Mouse (Mus musculus) MN1 (cell line): ENCODE data around the gene Tmc5.

ENCODE experiments used
- DNase-seq: peaks from one replicate; pipeline ENCODE4 v3.0.0-alpha.2; 2016; ENCODE audit warnings: low spot score

Tmc5 gene

DNA sequence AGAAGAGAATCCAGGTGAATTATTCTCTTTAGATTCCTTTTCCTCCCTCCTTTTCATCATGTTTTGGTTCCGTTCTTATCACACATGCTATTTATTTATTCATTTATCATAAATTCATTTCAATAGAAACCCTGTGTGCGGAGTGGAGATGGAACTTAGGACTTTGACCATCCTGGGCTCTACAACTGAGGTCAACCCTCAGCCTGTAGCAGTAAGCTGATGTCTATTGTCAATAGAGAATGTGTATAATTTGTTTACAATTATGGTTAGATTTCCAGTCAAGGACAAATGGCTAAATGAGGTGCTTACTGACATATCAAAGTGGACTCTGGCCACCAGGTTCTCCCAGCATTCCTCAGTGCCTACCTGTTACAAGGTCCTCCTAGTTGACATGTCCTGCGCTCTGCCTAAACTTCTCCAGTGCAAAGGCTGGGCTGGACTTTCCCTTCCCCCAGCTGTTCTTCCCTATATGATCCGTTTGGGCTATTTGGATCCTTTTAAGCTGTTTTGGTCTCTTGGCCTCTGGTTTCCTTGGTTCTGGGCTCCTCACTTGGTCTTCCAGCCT lies 14.2 kb downstream of the Tmc5 start:
- DNase-seq: no peak

DNA sequence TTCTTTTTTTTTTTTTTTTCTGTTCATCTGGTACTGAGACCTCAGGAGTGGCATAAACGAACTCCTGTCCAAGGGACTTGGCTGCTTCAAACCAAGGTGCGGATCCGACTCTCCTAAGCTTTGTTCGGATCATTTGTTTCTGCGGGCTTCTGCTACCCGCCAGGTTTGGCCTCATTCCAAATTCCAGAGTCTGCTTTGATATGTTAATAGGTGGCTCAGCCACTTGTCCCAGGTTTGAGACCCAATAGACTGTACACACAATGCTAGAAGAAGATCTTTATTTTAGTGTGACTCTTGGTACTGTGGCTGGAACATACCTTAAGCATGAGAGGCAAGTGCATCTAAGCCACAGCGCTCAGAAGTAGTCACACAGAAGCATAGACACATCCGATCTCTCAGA lies 14.8 kb downstream of the Tmc5 start:
- no peak for DNase-seq

DNA sequence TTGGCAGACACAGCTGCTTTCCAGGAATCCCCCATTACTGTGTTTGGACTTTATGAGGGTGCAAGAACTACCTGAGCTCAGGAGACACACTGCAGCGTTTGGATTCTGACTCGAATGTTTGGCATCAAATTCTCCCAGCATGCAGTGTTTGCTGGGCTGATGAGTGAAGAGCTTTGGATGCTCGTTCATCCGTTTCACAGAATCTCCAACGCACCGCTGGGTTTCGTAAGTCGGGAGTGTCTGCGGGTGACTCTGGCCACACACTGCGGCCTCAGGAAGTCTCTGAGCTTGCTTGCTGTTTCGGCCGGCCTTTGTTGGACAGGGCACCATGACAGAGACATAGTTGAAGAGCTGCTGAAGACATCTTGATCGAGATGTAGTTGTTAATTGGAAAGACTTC lies 17.0 kb downstream of the Tmc5 start:
- no peak for DNase-seq

DNA sequence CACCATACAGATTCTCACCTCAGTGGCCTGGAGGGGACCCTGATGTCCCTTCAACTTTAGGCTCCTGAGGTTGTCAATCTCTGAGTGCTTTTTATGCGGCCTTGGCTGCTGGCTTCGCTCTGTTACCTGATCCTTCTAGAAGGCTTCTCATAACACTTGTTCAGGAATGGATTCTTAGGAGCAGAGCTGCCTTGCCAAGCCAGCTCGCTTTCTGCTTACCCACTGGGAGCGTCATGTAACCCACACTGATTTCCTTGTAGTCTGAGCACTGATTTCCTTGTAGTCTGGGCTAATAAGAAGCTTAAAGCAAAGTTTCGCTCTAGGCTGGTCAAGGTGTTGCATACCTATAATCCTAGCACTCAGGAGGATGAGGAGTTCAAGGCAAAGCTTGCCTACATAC lies 21.0 kb downstream of the Tmc5 start:
- no peak for DNase-seq

DNA sequence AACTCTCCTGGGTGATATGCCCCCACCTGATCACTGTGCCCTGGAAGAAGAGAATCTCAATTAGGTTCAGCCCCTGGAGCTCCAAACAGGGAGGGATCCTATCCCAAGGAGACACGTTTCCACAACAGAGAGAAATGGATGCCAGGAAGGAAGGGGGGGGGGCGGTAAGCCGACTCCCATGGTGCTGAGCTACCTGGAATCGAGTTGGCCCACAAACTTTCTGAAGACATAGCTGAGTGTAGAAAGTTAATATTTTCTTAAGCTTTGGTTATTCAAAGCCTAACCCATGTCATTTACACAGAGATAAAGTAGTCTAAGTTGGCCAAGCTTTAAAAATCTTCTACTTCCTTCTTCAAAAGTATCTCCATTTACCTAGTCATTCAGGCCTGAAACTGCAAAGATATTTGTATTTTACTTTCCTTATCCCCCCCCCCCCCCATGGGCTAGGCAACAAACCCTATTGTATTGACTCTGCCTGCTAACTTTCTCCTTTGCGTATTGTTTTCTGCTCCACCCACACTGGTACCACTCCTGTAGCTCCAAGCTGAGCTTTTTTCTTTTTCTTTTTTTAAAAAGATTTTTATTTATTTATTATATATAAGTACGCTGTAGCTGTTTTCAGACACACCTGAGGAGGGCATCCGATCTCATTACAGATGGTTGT lies 23.3 kb downstream of the Tmc5 start:
- DNase-seq: no peak

DNA sequence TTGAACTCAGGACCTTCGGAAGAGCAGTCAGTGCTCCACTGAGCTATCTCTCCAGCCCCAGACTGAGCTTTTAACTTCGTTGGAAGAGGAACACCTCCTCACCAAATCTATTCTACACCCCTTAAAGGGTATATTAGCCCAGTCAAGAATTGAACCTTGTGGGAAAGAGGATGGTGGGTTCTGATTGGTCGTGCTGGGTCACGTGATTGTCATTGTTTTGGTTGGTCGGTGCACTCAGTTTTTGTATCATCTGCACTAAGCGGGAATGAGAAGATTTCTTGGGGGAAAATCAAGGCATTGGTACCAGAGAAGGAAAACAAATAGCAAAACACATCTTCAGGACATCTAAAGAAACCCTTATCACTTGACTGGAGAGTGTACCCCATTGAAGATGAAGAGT lies 24.0 kb downstream of the Tmc5 start:
- no peak for DNase-seq

DNA sequence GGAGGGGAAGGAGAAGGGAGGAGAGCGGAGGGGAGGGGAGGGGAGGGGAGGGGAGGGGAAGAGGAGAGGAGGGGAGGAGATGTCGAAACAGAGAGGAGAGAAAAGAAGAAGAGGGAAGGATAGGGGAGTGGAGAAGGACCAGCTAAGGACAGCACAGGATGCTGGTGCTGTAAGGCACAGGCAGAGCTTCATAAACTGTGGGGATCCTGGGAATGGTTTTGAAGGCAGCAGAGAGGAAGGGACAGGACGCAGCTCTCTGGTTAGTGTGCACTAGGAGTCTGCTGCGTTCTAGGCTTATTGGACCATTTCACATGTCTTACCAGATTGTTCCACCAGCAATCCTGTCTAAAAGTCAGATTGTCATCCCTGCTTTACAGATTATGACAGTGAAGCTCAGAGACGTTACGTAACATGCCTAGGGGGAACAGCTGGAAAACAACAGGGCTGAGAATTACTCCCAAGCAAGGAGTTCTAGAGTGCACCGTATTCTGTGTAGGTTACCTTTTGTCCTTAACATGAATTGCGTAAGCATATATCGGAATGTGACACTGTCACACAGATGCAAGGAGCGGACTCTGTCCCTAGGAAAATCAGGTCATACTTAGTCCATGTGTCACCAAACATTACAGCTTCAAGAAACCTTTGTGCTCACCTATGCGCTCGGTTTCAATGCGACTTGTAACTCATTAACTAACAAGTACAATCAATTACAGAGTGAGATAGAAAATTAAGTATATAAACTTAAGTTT lies 30.6 kb downstream of the Tmc5 start:
- no peak for DNase-seq

DNA sequence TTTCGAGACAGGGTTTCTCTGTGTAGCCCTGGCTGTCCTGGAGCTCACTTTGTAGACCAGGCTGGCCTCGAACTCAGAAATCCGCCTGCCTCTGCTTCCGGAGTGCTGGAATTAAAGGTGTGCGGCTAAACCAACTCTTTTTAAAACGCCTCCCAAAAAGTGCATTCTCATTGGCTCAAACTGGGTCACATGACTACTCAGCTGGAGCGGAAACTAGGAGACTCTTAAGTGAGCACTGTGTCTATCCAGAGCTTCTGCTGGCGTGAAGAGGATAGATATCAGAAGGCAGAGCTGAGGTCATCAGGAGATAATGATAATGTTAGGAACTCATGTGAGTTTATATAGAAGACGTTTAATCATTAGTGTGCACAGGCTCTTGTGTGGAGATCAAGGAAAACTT lies 36.0 kb downstream of the Tmc5 start:
- DNase-seq: no peak

DNA sequence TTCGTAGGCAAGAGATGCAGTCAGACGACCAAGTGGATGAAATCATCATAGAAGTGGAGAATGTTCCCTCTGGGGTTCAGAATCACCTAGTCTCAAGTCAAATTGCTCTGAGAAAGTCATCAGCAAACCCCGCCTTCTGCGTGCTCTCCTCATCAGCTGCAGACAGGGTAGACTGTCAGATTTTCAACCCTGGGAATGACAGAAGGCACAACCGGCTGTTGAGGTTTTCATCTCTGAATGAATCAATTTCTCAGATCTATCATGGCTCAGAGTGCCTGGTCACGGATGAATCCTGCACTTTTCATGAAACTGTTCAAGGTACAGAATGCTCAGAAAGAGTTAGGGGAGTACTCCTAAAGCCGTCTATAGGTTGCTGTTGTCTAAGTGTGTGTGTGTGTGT lies 36.9 kb downstream of the Tmc5 start:
- DNase-seq: no peak

DNA sequence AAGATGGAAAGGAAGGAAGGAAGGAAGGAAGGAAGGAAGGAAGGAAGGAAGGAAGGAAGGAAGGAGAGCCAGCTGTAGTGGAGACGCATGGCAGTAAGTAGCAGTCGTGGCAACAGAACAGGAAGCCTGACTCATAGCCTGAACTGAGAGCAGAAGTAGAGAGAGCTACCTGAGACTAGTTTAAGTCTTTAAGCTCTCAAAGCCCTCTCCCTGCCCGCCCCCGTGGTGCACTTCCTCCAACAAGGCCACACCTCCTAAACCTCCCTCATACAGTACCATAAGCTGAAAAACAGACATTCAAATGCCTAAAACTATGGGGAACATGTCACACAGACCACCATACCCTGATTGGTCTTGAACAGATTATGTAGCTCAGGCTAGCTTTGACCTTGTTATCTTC lies 40.4 kb downstream of the Tmc5 start:
- no peak for DNase-seq

DNA sequence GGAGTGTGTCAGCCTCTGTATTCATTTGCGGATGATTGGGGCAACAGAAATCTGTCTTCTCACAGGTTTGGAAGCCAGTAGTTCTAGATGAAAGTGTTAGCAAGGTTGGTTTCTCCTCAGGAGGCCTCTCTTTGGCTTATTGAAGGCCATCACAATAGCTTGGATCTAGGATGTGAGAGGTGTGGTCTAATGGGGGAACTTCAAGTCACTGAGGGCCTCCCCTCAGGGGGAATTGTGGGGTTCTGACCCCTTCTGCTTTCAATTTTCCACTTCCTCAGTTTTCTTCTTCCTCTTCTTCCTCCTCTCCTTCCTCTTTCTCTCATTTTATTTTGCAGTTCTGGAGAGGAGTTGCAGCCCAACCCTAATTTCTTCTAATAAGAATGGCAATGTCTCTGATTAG lies 49.1 kb downstream of the Tmc5 start:
- DNase-seq: no peak

DNA sequence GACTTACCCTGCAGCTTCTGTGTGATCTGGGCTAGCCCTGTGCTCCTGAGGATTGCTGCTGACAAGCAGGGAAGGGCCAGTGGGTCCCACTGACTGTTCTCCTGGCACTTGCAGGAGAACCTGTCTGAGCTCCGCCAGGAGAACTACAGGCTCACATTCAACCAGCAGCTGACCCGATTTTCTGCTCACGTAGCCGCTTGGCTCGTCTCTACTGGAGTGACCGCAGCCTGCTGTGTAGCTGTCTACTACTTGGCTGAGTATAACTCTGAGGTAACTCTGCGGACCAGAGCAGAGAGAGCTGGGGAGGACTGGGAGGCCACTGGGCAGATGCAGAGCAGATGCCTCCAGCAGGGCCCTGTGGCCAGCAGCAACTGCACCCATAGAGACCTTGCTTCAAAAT lies 52.2 kb downstream of the Tmc5 start:
- DNase-seq: no peak

DNA sequence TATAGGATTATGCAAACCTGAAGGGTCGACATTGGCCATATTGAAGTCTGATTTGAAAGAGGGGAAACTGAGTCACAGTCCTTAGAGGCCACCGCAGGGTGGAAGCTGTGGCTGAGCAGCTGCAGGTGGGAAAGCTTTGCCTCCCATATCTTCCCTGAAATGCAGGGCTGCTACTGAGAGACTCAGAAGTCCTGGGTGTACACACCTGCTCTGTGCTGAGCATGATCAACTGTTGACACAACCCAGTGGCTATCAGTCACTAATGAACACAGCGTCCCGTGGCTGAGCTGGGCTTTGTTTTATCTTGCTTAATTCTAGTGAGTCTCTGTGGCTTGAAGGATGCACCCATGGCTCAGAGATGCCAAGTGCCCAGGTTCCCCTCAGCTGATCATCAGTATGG lies 53.0 kb downstream of the Tmc5 start:
- DNase-seq: no peak

DNA sequence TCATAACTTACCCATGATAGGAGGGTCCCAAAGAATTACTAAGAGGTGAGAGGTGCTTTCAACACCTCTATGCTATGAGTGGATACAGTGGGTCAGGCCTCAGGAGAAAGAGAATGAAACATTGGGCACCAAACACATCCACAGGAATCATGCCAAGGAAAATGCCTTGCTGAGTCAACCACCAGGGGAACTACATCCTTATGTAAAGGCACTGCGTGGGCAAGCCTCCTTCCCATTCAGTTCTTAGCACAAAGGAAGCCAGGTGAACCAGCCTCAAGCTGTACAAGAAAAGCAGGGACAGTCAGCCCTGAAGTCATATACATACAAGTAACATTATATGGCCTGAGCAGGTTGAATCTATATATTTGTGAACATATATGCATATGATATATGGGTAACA lies 53.8 kb downstream of the Tmc5 start:
- no peak for DNase-seq

DNA sequence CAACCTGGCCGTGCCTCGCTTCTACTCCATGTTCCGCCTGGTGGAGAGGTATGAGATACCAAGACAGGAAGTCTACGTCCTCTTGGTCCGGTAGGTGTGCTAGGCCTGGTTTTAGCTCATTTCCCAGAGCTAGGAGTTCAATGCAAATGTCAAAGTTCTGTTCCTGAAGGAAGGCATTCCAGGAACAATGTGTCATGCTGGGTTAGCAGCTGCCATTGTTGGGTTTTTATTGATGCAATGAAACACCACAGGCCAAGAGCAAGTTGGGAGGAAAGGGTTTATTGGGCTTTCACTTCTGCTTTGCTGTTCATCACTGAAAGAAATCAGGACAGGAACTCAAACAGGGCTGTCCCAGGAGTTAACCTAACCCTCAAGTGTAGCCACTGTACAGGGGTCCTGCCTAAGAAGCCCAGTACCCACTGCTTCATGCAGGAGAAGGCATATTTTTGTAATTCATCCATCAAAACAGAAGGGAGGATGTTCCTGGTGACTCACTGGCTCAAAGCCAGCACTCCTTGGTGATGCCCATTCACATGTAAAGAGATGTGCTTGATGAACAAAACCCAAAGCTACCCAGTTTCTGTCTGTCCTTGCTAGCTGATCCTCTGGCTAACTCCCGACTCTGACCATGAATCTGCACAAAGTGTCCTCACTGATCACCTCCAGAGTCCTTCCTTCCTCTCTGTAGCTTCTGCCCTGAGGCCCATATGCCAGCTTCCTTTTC lies 55.6 kb downstream of the Tmc5 start:
- DNase-seq: no peak

DNA sequence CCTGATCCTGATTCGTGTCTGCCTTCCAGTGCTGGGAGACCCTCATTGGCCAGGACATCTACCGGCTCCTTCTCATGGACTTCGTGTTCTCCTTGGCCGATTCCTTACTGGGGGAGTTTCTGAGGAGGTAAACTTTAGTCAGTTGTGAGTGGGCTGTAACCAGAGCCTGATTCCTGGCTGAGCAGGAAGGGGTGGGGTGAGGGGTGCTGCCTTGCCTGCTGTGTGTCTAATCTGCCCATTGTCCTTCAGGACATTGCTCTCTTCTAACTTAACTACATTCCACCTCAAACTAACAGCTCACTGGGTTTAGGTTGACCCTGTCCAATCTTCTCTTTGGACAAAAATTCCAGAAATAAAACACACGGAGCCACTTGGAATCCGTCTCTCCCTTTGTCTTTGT lies 59.6 kb downstream of the Tmc5 start:
- no peak for DNase-seq

DNA sequence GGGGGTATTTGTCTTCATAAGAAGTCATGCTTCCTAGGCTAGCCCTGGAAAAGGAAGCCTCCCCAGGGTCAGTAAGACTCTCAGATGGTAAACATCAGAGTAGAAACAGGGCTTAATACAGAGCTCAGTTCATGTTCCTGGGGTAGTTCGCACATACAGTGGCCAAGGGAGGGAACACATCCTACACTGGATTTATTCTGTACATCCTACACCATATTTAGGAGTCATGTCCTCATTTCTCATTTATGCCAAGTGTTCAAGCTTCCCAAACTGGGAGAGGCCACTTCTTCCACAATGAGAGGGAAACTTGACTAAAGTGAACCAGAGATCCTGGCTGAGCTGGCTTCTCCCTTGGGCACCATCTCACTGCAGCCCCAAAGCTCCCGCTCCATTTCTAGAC lies 70.7 kb downstream of the Tmc5 start:
- DNase-seq: no peak

DNA sequence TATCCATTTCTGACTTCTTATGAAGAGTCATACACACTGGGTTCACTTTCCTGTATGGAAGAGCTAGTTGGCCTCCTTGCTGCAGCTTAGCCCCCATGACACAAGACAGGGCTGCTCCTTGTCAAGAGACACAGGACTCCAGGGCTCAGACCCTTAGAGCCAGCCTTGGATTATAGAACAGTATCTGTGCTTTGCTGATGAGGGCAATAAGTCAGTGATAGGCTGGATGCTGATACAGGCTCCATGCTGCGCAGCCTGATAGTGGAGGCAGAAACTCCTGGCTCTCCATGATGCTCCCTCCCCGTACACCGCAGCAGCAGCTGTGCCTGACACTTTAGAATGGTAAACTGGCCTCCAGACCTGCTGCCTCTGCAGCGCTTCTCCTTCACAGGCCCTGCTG lies 73.0 kb downstream of the Tmc5 start:
- no peak for DNase-seq

DNA sequence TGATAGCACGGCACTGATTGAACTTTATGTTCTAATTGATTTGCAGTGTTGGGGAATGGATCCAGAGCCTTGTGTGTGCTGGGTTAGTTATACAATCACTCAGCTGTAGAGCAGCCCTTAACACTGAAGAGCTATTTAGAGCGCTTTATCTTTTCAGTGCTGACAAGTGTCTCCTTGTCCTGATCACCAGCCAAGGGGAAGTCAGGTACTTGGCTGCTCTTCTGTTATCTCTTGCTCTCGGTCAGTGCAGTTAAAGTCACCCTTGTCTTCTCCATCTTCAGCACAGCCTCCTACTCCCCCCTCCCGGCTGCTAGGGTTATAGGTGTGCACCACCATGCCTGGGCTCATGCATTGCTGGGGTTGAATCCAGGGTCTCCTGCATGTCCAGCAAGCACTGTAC lies 79.7 kb downstream of the Tmc5 start:
- DNase-seq: no peak

DNA sequence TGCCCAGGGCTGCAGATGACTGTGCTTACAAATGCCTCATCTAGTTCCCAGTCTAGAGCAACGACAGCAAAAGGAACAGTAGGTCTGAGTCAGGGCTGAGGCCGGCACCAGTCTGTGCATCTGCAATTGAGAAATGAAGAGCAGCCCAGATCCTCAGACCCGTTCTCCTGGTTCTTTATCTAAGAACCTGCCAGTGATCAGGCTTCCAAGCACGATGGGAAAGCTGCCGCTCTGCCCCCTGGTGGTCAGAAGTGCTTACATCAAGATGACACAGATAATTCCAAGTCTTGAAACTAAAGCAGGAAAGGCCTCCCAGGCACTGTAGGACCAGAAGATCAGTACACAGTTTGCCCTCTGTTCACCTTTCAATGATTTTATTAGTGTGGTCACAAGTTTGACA lies 91.1 kb downstream of the Tmc5 start:
- peak; percentile 78 for DNase-seq

DNA sequence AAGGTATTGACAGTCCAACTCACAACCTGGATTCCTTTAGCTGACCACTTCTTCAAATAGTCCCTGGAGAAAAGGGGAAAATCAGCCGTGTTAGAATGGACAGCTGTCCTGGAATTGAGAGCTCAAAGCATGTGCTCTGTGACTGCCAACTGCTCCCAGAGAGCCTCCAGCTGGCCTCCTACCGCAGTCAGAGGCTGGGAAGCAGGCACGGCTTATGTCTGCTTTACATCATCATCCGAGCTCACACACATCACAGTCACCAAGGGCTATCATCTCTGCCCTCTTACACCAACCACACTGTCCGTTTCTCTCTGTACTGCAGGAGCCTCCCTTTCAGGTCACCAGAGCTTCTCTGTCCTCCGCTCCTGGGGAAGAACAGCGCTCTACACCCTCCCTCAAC lies 92.0 kb downstream of the Tmc5 start:
- DNase-seq: peak; percentile 48

DNA sequence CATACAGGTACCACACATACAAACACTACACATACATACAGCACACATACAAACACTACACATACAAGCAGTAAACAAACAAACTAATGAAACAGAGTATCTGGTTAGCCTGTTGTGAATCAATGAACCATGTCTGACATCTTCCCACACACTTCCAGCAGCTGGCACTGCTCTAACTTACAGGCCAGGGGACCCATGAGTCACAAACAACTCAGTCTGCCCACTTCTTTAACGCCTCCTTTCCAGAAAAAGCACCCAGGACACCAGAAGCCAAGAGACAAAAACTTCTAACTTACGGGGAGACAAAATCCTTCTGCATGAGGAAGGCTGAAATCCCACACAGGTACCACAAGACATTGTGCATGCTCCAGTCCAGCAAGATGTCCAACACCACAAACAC lies 94.2 kb downstream of the Tmc5 start:
- no peak for DNase-seq

DNA sequence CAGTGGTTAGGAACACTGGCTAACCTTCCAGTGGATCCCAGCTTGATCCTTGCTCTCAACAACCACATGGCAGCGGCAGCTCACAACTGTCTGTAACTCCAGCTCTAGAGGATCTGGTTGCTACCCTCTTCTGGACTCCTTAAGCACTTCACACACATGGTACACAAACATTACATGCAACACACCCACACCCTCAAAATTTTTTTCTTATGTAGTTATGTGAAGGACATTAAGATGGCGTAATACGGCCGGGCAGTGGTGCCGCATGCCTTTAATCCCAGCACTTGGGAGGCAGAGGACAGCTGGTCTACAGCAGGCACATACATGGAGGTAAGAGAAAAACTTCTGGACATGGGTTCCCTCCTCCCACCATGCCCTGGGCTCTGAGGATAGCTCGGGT lies 99.0 kb downstream of the Tmc5 start:
- DNase-seq: no peak
